12 mouse cellular contexts compared by ENCODE assay signal in the genomic region with DNA sequence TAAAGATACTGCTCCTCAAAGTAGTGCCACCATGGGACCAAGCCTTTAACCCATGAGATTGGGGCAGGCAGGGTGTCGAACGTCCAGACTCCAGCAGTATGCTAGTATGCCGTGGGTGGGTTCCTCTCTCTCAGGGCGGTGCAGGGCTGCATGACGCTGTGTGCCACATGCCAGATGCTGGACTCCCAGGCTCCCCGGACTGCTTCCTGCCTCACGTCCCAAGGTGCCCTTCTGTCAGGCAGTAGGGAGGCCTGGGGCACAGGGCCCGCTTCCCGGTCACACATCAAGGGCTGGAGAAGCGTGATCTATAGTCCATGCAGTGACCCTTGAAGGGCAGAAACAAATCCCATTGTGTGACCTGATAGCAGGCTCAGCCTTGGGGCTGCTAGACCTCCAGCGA.
DNase-seq lines count a peak whose midpoint lies in the region; ATAC-seq lines count a peak whose summit lies in the region.
"Had no signal": no experiment of that assay in that cellular context is flagged by ENCODE, and none has a peak within 500 bp of the region (broad histone marks: within the 10 kb centered on the region; RNA-seq: fewer than 3 reads in every experiment).

No protein-coding gene starts in this region.

- no peaks in the 10 kb centered on the region for H3K36me3 ChIP-seq in liver, embryonic 12.5 days
- H3K36me3 ChIP-seq in kidney, embryonic 15.5 days = no peaks in the 10 kb centered on the region
- H3K36me3 ChIP-seq in neural tube, embryonic 13.5 days = no peaks in the 10 kb centered on the region
- H3K36me3 ChIP-seq: forebrain, embryonic 10.5 days; limb, embryonic 15.5 days had no signal

- no peak overlapping the region for H3K27ac ChIP-seq in liver, embryonic 12.5 days
- 0 out of 2 replicates have a peak overlapping the region, but pooled peaks have one; percentile 18 for H3K27ac ChIP-seq in kidney, embryonic 15.5 days
- H3K27ac ChIP-seq in neural tube, embryonic 13.5 days (replicated peaks) = no peak overlapping the region
- H3K27ac ChIP-seq: limb, embryonic 15.5 days had no signal

- ATAC-seq in cerebellum, adult (ENCODE audit: insufficient number of reproducible peaks, low FRiP score, low TSS enrichment) = peak; percentile 24; the same call in 1 of the 2 replicates
- 0 out of 2 replicates have a peak, but pooled peaks have one; percentile 39 for ATAC-seq in liver, embryonic 12.5 days
- peak; percentile 86 for ATAC-seq in kidney, embryonic 15.5 days (replicated peaks; ENCODE audit: low FRiP score)
- ATAC-seq in neural tube, embryonic 13.5 days (ENCODE audit: low read depth) = peak; percentile 47; the same call in 1 of the 2 replicates

- H3K4me3 ChIP-seq in liver, embryonic 12.5 days = no peak overlapping the region
- no peak overlapping the region for H3K4me3 ChIP-seq in kidney, embryonic 15.5 days (replicated peaks)
- H3K4me3 ChIP-seq in neural tube, embryonic 13.5 days = no peak overlapping the region
- H3K4me3 ChIP-seq: forebrain, embryonic 10.5 days; limb, embryonic 15.5 days had no signal

- H3K9ac ChIP-seq in liver, embryonic 12.5 days = no peak overlapping the region
- no peak overlapping the region for H3K9ac ChIP-seq in kidney, embryonic 15.5 days
- no peak overlapping the region for H3K9ac ChIP-seq in neural tube, embryonic 13.5 days
- H3K9ac ChIP-seq: limb, embryonic 15.5 days had no signal

- DNase-seq in cerebellum, postnatal 25 days = no peak
- no peak for DNase-seq in liver
- DNase-seq in adrenal gland, adult 18-20 months (ENCODE audit: low spot score in 2 of 2) = no peak
- no peak for DNase-seq in frontal cortex, postnatal 25 days (ENCODE audit: low spot score in 2 of 2)
- DNase-seq: cerebellum, postnatal 36 days; thymus, adult 2 months had no signal

- 65% methylated on average over 11 of the region's 11 CpGs for WGBS in liver, embryonic 12.5 days (ENCODE audit: insufficient replicate concordance)
- WGBS in kidney, embryonic 15.5 days = 19% methylated on average over 11 of the region's 11 CpGs
- 21% methylated on average over 11 of the region's 11 CpGs for WGBS in neural tube, embryonic 13.5 days

- 0 out of 2 replicates have a peak, but pooled peaks cover 7% of the 10 kb centered on the region for H3K4me1 ChIP-seq in liver, embryonic 12.5 days
- peaks cover 23% of the 10 kb centered on the region for H3K4me1 ChIP-seq in kidney, embryonic 15.5 days
- H3K4me1 ChIP-seq in neural tube, embryonic 13.5 days (replicated peaks) = peaks cover 16% of the 10 kb centered on the region

- no peaks in the 10 kb centered on the region for H3K9me3 ChIP-seq in liver, embryonic 12.5 days (replicated peaks)
- H3K9me3 ChIP-seq in kidney, embryonic 15.5 days (replicated peaks) = no peaks in the 10 kb centered on the region
- H3K9me3 ChIP-seq in neural tube, embryonic 13.5 days = no peaks in the 10 kb centered on the region
- H3K9me3 ChIP-seq: forebrain, embryonic 10.5 days; limb, embryonic 15.5 days had no signal

- no peak overlapping the region for H3K4me2 ChIP-seq in liver, embryonic 12.5 days
- no peak overlapping the region for H3K4me2 ChIP-seq in kidney, embryonic 15.5 days
- no peak overlapping the region for H3K4me2 ChIP-seq in neural tube, embryonic 13.5 days
- H3K4me2 ChIP-seq: limb, embryonic 15.5 days had no signal

- 0 out of 2 replicates have a peak, but pooled peaks cover 7% of the 10 kb centered on the region for H3K27me3 ChIP-seq in liver, embryonic 12.5 days (replicated peaks)
- H3K27me3 ChIP-seq in kidney, embryonic 15.5 days = peaks cover 4% of the 10 kb centered on the region; the same call in 1 of the 2 replicates
- H3K27me3 ChIP-seq in neural tube, embryonic 13.5 days = no peaks in the 10 kb centered on the region

Comparison
In these comparisons a context has a peak if more than half of its experiments do, and no peak if none do; other contexts are left out.
1. ATAC-seq: peak in every context shown above with its lines; median percentile 86 in kidney, embryonic 15.5 days; 47 in neural tube, embryonic 13.5 days; 39 in liver, embryonic 12.5 days; 24 in cerebellum, adult.